Mouse (Mus musculus): ENCODE measurements at regions not wholly inside any gene's neighbourhood (a gene's known extent, or its start where the extent isn't known, plus 50 kb on each side); places are given as distances from the start of the nearest gene placed in this dataset.

GRCm38 (mm10) chr11:21016133-21016746 lies 74.9 kb upstream of the Peli1 start:
- Histone ChIP-seq H3K4me1 (ENCODE audit: control insufficient read depth, insufficient read depth, low read length) (no peaks in the 10 kb centered on the region), H3K27ac (replicated peaks; ENCODE audit: low read depth, low read length) (no peak overlapping the region), H3K9me3 (ENCODE audit: control insufficient read depth, low read length) (no peaks in the 10 kb centered on the region), H3K4me3 (replicated peaks; ENCODE audit: low read length) (no peak overlapping the region), H3K9ac (ENCODE audit: low read depth, low read length, severe bottlenecking) (no peak overlapping the region), H3K36me3 (ENCODE audit: control insufficient read depth, insufficient read depth, low read length) (no peaks in the 10 kb centered on the region), H3K4me2 (replicated peaks; ENCODE audit: low read depth, low read length, severe bottlenecking) (no peak overlapping the region), H3K27me3 (ENCODE audit: control insufficient read depth, insufficient read depth, low read length) (no peaks in the 10 kb centered on the region)
- no peak for TF ChIP-seq POLR2A (IDR thresholded peaks at IDR 0.05; ENCODE audit: borderline replicate concordance, extremely low read depth, insufficient read depth, insufficient read length)
- ATAC-seq (ENCODE audit: low FRiP score, low read depth): no peak
- DNase-seq (ENCODE audit: low spot score): no peak
- WGBS: 50% methylated on average over 4 of the region's 4 CpGs

GRCm38 (mm10) chr11:21016791-21017329 lies 74.2 kb upstream of the Peli1 start:
- Histone ChIP-seq H3K27ac (replicated peaks; ENCODE audit: low read depth, low read length) (no peak overlapping the region), H3K9ac (ENCODE audit: low read depth, low read length, severe bottlenecking) (no peak overlapping the region), H3K4me2 (replicated peaks; ENCODE audit: low read depth, low read length, severe bottlenecking) (no peak overlapping the region), H3K4me1 (ENCODE audit: control insufficient read depth, insufficient read depth, low read length) (no peaks in the 10 kb centered on the region), H3K4me3 (replicated peaks; ENCODE audit: low read length) (no peak overlapping the region), H3K36me3 (ENCODE audit: control insufficient read depth, insufficient read depth, low read length) (no peaks in the 10 kb centered on the region), H3K9me3 (ENCODE audit: control insufficient read depth, low read length) (no peaks in the 10 kb centered on the region), H3K27me3 (ENCODE audit: control insufficient read depth, insufficient read depth, low read length) (no peaks in the 10 kb centered on the region)
- DNase-seq (ENCODE audit: low spot score) (no peak), ATAC-seq (ENCODE audit: low FRiP score, low read depth) (no peak)
- 50% methylated on average over 6 of the region's 6 CpGs for WGBS
- no peak for TF ChIP-seq POLR2A (IDR thresholded peaks at IDR 0.05; ENCODE audit: borderline replicate concordance, extremely low read depth, insufficient read depth, insufficient read length)

GRCm38 (mm10) chr11:21019829-21020228 lies 71.3 kb upstream of the Peli1 start:
- Histone ChIP-seq H3K4me1 (ENCODE audit: control insufficient read depth, insufficient read depth, low read length) (no peaks in the 10 kb centered on the region), H3K9me3 (ENCODE audit: control insufficient read depth, low read length) (no peaks in the 10 kb centered on the region), H3K27me3 (ENCODE audit: control insufficient read depth, insufficient read depth, low read length) (no peaks in the 10 kb centered on the region), H3K27ac (replicated peaks; ENCODE audit: low read depth, low read length) (no peak overlapping the region), H3K9ac (ENCODE audit: low read depth, low read length, severe bottlenecking) (no peak overlapping the region), H3K4me2 (replicated peaks; ENCODE audit: low read depth, low read length, severe bottlenecking) (no peak overlapping the region), H3K36me3 (ENCODE audit: control insufficient read depth, insufficient read depth, low read length) (no peaks in the 10 kb centered on the region), H3K4me3 (replicated peaks; ENCODE audit: low read length) (no peak overlapping the region)
- no peak for TF ChIP-seq POLR2A (IDR thresholded peaks at IDR 0.05; ENCODE audit: borderline replicate concordance, extremely low read depth, insufficient read depth, insufficient read length)
- WGBS: 64% methylated on average over 2 of the region's 2 CpGs
- ATAC-seq (ENCODE audit: low FRiP score, low read depth) (no peak), DNase-seq (ENCODE audit: low spot score) (no peak)

GRCm38 (mm10) chr11:21024111-21024510 lies 67.0 kb upstream of the Peli1 start:
- no peak for TF ChIP-seq POLR2A (IDR thresholded peaks at IDR 0.05; ENCODE audit: borderline replicate concordance, extremely low read depth, insufficient read depth, insufficient read length)
- Histone ChIP-seq H3K4me2 (replicated peaks; ENCODE audit: low read depth, low read length, severe bottlenecking) (no peak overlapping the region), H3K9me3 (ENCODE audit: control insufficient read depth, low read length) (no peaks in the 10 kb centered on the region), H3K27ac (replicated peaks; ENCODE audit: low read depth, low read length) (no peak overlapping the region), H3K9ac (ENCODE audit: low read depth, low read length, severe bottlenecking) (no peak overlapping the region), H3K4me3 (replicated peaks; ENCODE audit: low read length) (no peak overlapping the region), H3K27me3 (ENCODE audit: control insufficient read depth, insufficient read depth, low read length) (no peaks in the 10 kb centered on the region), H3K4me1 (ENCODE audit: control insufficient read depth, insufficient read depth, low read length) (no peaks in the 10 kb centered on the region), H3K36me3 (ENCODE audit: control insufficient read depth, insufficient read depth, low read length) (no peaks in the 10 kb centered on the region)
- no peak for ATAC-seq (ENCODE audit: low FRiP score, low read depth)
- 92% methylated on average over 4 of the region's 4 CpGs for WGBS
- DNase-seq (ENCODE audit: low spot score): no peak

- Histone ChIP-seq H3K4me1 (ENCODE audit: control insufficient read depth, insufficient read depth, low read length) (no peaks in the 10 kb centered on the region), H3K9ac (ENCODE audit: low read depth, low read length, severe bottlenecking) (no peak overlapping the region), H3K4me3 (replicated peaks; ENCODE audit: low read length) (no peak overlapping the region), H3K36me3 (ENCODE audit: control insufficient read depth, insufficient read depth, low read length) (no peaks in the 10 kb centered on the region), H3K9me3 (ENCODE audit: control insufficient read depth, low read length) (no peaks in the 10 kb centered on the region), H3K4me2 (replicated peaks; ENCODE audit: low read depth, low read length, severe bottlenecking) (no peak overlapping the region), H3K27ac (replicated peaks; ENCODE audit: low read depth, low read length) (no peak overlapping the region), H3K27me3 (ENCODE audit: control insufficient read depth, insufficient read depth, low read length) (no peaks in the 10 kb centered on the region)
- TF ChIP-seq POLR2A (IDR thresholded peaks at IDR 0.05; ENCODE audit: borderline replicate concordance, extremely low read depth, insufficient read depth, insufficient read length): no peak
- no peak for ATAC-seq (ENCODE audit: low FRiP score, low read depth)
- DNase-seq (ENCODE audit: low spot score): no peak
- 59% methylated on average over 2 of the region's 2 CpGs for WGBS
Observed at GRCm38 (mm10) chr11:21024521-21024920, 66.6 kb upstream of the Peli1 start.

Data from limb, embryonic 14.5 days (tissue).